Mouse (Mus musculus) layer of hippocampus, postnatal 36 days (tissue): ENCODE measurements around the gene Bst2. TPM values are rescaled to one million over a fixed set of nuclear protein-coding genes. Genes with fewer than 3 reads are reported as not detected.

ENCODE experiments used
- total RNA-seq, 2 experiments: library from RNA; stranded (reverse); gene quantifications; 2 replicates each; pipeline ENCODE4 v1.2.3; 2021

Bst2 gene
- total RNA-seq, 2 experiments from 2014 or later: 3.0 to 5.8 TPM

Other genes with a start within 250 kb of the Bst2 start
- gene Use1, start 170.6 kb downstream of the Bst2 start, total RNA-seq: 100 to 1,000 TPM; 105 to 108 TPM
- gene Ocel1, start 166.2 kb downstream of the Bst2 start, total RNA-seq: 10 to 100 TPM; 12.1 to 14.1 TPM
- 10 to 100 TPM; 42.6 to 47.1 TPM for gene Nr2f6, start 155.5 kb downstream of the Bst2 start, total RNA-seq
- 1 to 10 TPM; 3.6 to 5.1 TPM for gene Ushbp1, start 141.7 kb downstream of the Bst2 start, total RNA-seq
- 10 to 100 TPM; 92.1 to 93.4 TPM for gene Babam1, start 140.6 kb downstream of the Bst2 start, total RNA-seq
- under 1 TPM; 0.27 to 0.46 TPM for gene Ankle1, start 131.4 kb downstream of the Bst2 start, total RNA-seq
- gene Abhd8, start 73.8 kb downstream of the Bst2 start, total RNA-seq: 100 to 1,000 TPM; 274 to 278 TPM
- gene Mrpl34, start 72.5 kb downstream of the Bst2 start, total RNA-seq: 10 to 100 TPM; 49.6 to 52.1 TPM
- 10 to 100 TPM; 87.6 to 93.5 TPM for gene Dda1, start 68.3 kb downstream of the Bst2 start, total RNA-seq
- 10 to 100 TPM; 54.3 to 55.1 TPM for gene Ano8, start 51.5 kb downstream of the Bst2 start, total RNA-seq
- gene Gtpbp3, start 49.4 kb downstream of the Bst2 start, total RNA-seq: 10 to 100 TPM; 31.7 to 33.3 TPM
- gene Plvap, start 25.7 kb downstream of the Bst2 start, total RNA-seq: 1 to 10 TPM; 6.3 to 6.7 TPM
- not detected for gene Ccdc194, start 11.7 kb downstream of the Bst2 start, total RNA-seq
- gene Mvb12a, start 5.5 kb upstream of the Bst2 start, total RNA-seq: 10 to 100 TPM; 30.1 to 34.7 TPM
- not detected for gene Tmem221, start 21.4 kb upstream of the Bst2 start, total RNA-seq
- gene Nxnl1, start 29.1 kb upstream of the Bst2 start, total RNA-seq: not detected
- gene Slc27a1, start 31.4 kb upstream of the Bst2 start, total RNA-seq: 100 to 1,000 TPM; 109 to 123 TPM
- gene Pgls, start 54.7 kb upstream of the Bst2 start, total RNA-seq: 10 to 100 TPM; 31.0 to 35.8 TPM
- 1 to 10 TPM; 3.7 to 4.5 TPM for gene Fam129c, start 60.2 kb upstream of the Bst2 start, total RNA-seq
- gene Colgalt1, start 73.5 kb upstream of the Bst2 start, total RNA-seq: 10 to 100 TPM; 52.3 to 55.6 TPM
- gene Unc13a, start 134.3 kb upstream of the Bst2 start, total RNA-seq: 100 to 1,000 TPM; 268 to 288 TPM
- 1 to 10 TPM; 5.2 TPM for gene Jak3, start 138.8 kb upstream of the Bst2 start, total RNA-seq
- gene Insl3, start 151.8 kb upstream of the Bst2 start, total RNA-seq: 1 to 10 TPM in 1 of 2 experiments, not detected in 1; 3.6 TPM
- under 1 TPM; 0.40 to 0.91 TPM for gene B3gnt3, start 164.3 kb upstream of the Bst2 start, total RNA-seq
- 100 to 1,000 TPM; 103 to 114 TPM for gene Fcho1, start 188.3 kb upstream of the Bst2 start, total RNA-seq